Mouse (Mus musculus): Measurements from ENCODE around the gene Exoc2.

GRCm38 (mm10) chr13:30787960-30788359 is 185.9 kb downstream of the Exoc2 start:
- TF ChIP-seq POLR2A (IDR thresholded peaks at IDR 0.05; ENCODE audit: borderline replicate concordance, control insufficient read depth, low read depth, low read length), result no peak
- no peak for TF ChIP-seq CTCF (IDR thresholded peaks at IDR 0.05; ENCODE audit: control insufficient read depth, insufficient read depth, low read length)

Data from bone marrow, adult 2 months (tissue).